Comparison of ENCODE assay signal across 14 mouse cellular contexts in the genomic region with DNA sequence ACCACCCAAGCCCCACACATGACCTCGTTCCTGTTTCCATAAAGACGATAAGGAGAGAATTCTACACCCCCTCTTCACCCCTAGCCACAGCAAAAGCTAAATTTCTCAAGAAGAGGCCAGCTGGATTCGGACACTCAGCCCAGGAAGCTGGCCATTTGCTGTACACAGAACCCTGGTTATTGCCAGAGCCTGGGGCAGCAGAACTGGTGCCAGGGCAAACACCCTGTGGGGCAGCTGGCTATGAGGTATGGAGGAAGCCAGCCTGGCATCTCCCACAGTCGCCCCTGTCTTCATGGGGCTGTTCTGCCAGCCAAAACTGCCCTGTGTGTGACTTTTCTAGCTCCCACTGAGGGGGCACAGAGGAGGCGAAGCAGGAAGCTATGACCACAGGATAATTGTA.
DNase-seq lines count a peak whose midpoint lies in the region; ATAC-seq lines count a peak whose summit lies in the region.
"Had no signal": no experiment of that assay in that cellular context is flagged by ENCODE, and none has a peak within 500 bp of the region (broad histone marks: within the 10 kb centered on the region; RNA-seq: fewer than 3 reads in every experiment).

No protein-coding gene starts in this region.

- 88% methylated on average over 5 of the region's 5 CpGs for WGBS in midbrain, embryonic 10.5 days
- 87% methylated on average over 5 of the region's 5 CpGs for WGBS in midbrain, embryonic 14.5 days

- peak; percentile 25 for DNase-seq in gastrocnemius, postnatal 14 days
- no peak for DNase-seq in gastrocnemius, adult 8-10 months (ENCODE audit: low spot score in 2 of 2)
- DNase-seq in midbrain, embryonic 10.5 days (ENCODE audit: low spot score): no peak
- no peak for DNase-seq in midbrain, embryonic 14.5 days
- peak; percentile 58 to 78 for DNase-seq in cerebellum, postnatal 10 days
- DNase-seq in thymus, postnatal 36 days: no peak
- no peak for DNase-seq in urinary bladder, adult 18-20 months (ENCODE audit: low spot score in 2 of 2)
- DNase-seq: heart, postnatal 4 days; kidney, adult 2 months; lung, adult 18-20 months had no signal

- peaks cover 94% of the 10 kb centered on the region for H3K36me3 ChIP-seq in midbrain, embryonic 10.5 days
- no peaks in the 10 kb centered on the region for H3K36me3 ChIP-seq in midbrain, embryonic 14.5 days (ENCODE audit: control insufficient read depth, insufficient read depth, low read length)
- H3K36me3 ChIP-seq: limb, embryonic 15.5 days had no signal

- peaks cover under 1% of the 10 kb centered on the region; the same call in 1 of the 2 replicates for H3K4me1 ChIP-seq in midbrain, embryonic 10.5 days
- H3K4me1 ChIP-seq in midbrain, embryonic 14.5 days (ENCODE audit: control insufficient read depth, insufficient read depth, low read length): no peaks in the 10 kb centered on the region

- H3K27me3 ChIP-seq in midbrain, embryonic 10.5 days (ENCODE audit: low read depth, poor library complexity, severe bottlenecking): peaks cover 47% of the 10 kb centered on the region
- H3K27me3 ChIP-seq in midbrain, embryonic 14.5 days (ENCODE audit: control insufficient read depth, insufficient read depth, low read length): no peaks in the 10 kb centered on the region
- H3K27me3 ChIP-seq: limb, embryonic 15.5 days had no signal

- intact Hi-C loops in gastrocnemius, postnatal 14 days (cut with DNase I; ENCODE audit: low total_unique reads): no loop called here

- H3K4me3 ChIP-seq in midbrain, embryonic 10.5 days: no peak overlapping the region
- H3K4me3 ChIP-seq in midbrain, embryonic 14.5 days (replicated peaks; ENCODE audit: low read depth, low read length): no peak overlapping the region
- H3K4me3 ChIP-seq: left cerebral cortex, adult 2 months; limb, embryonic 15.5 days had no signal

- no peaks in the 10 kb centered on the region for H3K9me3 ChIP-seq in midbrain, embryonic 10.5 days (replicated peaks)
- no peaks in the 10 kb centered on the region for H3K9me3 ChIP-seq in midbrain, embryonic 14.5 days (ENCODE audit: control insufficient read depth, low read length)
- H3K9me3 ChIP-seq: limb, embryonic 15.5 days had no signal

- H3K9ac ChIP-seq in midbrain, embryonic 14.5 days (replicated peaks; ENCODE audit: low read length): no peak overlapping the region
- H3K9ac ChIP-seq: limb, embryonic 15.5 days had no signal

- ATAC-seq in midbrain, embryonic 14.5 days (ENCODE audit: low FRiP score, low TSS enrichment): no peak
- ATAC-seq: activated CD4-positive, CD25-positive, alpha-beta regulatory T cell, adult 4 months had no signal

- H3K27ac ChIP-seq in midbrain, embryonic 10.5 days (replicated peaks): peak overlapping the region; percentile 71
- no peak overlapping the region for H3K27ac ChIP-seq in midbrain, embryonic 14.5 days (replicated peaks; ENCODE audit: low read depth, low read length)
- H3K27ac ChIP-seq: left cerebral cortex, adult 2 months; limb, embryonic 15.5 days had no signal

- H3K4me2 ChIP-seq in midbrain, embryonic 14.5 days (ENCODE audit: low read length): no peak overlapping the region
- H3K4me2 ChIP-seq: heart, embryonic 11.5 days; limb, embryonic 15.5 days had no signal

Comparison
In these comparisons a context has a peak if more than half of its experiments do, and no peak if none do; other contexts are left out.
1. DNase-seq: peak in gastrocnemius, postnatal 14 days (single experiment) and cerebellum, postnatal 10 days (2 of 2); none in gastrocnemius, adult 8-10 months (0 of 2), midbrain, embryonic 10.5 days (single experiment), midbrain, embryonic 14.5 days (single experiment), thymus, postnatal 36 days (0 of 2) and urinary bladder, adult 18-20 months (0 of 2).